Mouse (Mus musculus): ENCODE data around the gene Clec2d. TPM values are rescaled to one million over a fixed set of nuclear protein-coding genes. Genes with fewer than 3 reads are reported as not detected.

Clec2d gene
- total and polyA plus RNA-seq, 2 experiments = 141 to 532 TPM

GRCm38 (mm10) chr6:129215053-129215452 lies 34.6 kb downstream of the Clec2d start:
- Histone ChIP-seq H3K36me3 (ENCODE audit: control insufficient read depth, insufficient read depth, low read length) (peaks cover 2% of the 10 kb centered on the region; the same call in 1 of the 2 replicates), H3K79me2 (ENCODE audit: control insufficient read depth, insufficient read depth, low read length) (peaks cover 8% of the 10 kb centered on the region; the same call in 1 of the 2 replicates), H3K9ac (ENCODE audit: low read depth, low read length) (no peak overlapping the region), H3K4me1 (ENCODE audit: control insufficient read depth, insufficient read depth, low read length) (peaks cover 23% of the 10 kb centered on the region), H3K27ac (replicated peaks; ENCODE audit: insufficient read depth, low read depth, low read length) (peak overlapping the region; percentile 87), H3K4me3 (ENCODE audit: insufficient read depth, low read depth, low read length) (no peak overlapping the region), H3K27me3 (ENCODE audit: control insufficient read depth, insufficient read depth, low read length) (no peaks in the 10 kb centered on the region)
- WGBS = 91% methylated on average over 2 of the region's 2 CpGs
- TF ChIP-seq CTCF (IDR thresholded peaks at IDR 0.05; ENCODE audit: low read depth, low read length) (no peak), POLR2A (IDR thresholded peaks at IDR 0.05; ENCODE audit: extremely low read depth, insufficient read depth, low read length) (no peak)
- DNase-seq (ENCODE audit: extremely low read depth, low read depth, low spot score) = peak; percentile 21

- peak; percentile 69 for DNase-seq (ENCODE audit: extremely low read depth, low read depth, low spot score)
- Histone ChIP-seq H3K4me3 (ENCODE audit: insufficient read depth, low read depth, low read length) (no peak overlapping the region), H3K9ac (ENCODE audit: low read depth, low read length) (no peak overlapping the region; the same call in 1 of the 2 replicates), H3K4me1 (ENCODE audit: control insufficient read depth, insufficient read depth, low read length) (peaks cover 26% of the 10 kb centered on the region), H3K27me3 (ENCODE audit: control insufficient read depth, insufficient read depth, low read length) (no peaks in the 10 kb centered on the region), H3K79me2 (ENCODE audit: control insufficient read depth, insufficient read depth, low read length) (peaks cover 8% of the 10 kb centered on the region; the same call in 1 of the 2 replicates), H3K27ac (replicated peaks; ENCODE audit: insufficient read depth, low read depth, low read length) (peak overlapping the region; percentile 87), H3K36me3 (ENCODE audit: control insufficient read depth, insufficient read depth, low read length) (peaks cover 2% of the 10 kb centered on the region; the same call in 1 of the 2 replicates)
- WGBS = 30% methylated on average over 7 of the region's 7 CpGs
- TF ChIP-seq POLR2A (IDR thresholded peaks at IDR 0.05; ENCODE audit: extremely low read depth, insufficient read depth, low read length) (no peak), CTCF (IDR thresholded peaks at IDR 0.05; ENCODE audit: low read depth, low read length) (no peak)
Observed at GRCm38 (mm10) chr6:129215886-129216637, 35.6 kb downstream of the Clec2d start.

- Histone ChIP-seq H3K4me1 (ENCODE audit: control insufficient read depth, insufficient read depth, low read length) (peaks cover 26% of the 10 kb centered on the region), H3K36me3 (ENCODE audit: control insufficient read depth, insufficient read depth, low read length) (peaks cover 2% of the 10 kb centered on the region; the same call in 1 of the 2 replicates), H3K9ac (ENCODE audit: low read depth, low read length) (no peak overlapping the region), H3K4me3 (ENCODE audit: insufficient read depth, low read depth, low read length) (no peak overlapping the region), H3K27me3 (ENCODE audit: control insufficient read depth, insufficient read depth, low read length) (no peaks in the 10 kb centered on the region), H3K79me2 (ENCODE audit: control insufficient read depth, insufficient read depth, low read length) (peaks cover 8% of the 10 kb centered on the region; the same call in 1 of the 2 replicates), H3K27ac (replicated peaks; ENCODE audit: insufficient read depth, low read depth, low read length) (peak overlapping the region; percentile 28)
- TF ChIP-seq POLR2A (IDR thresholded peaks at IDR 0.05; ENCODE audit: extremely low read depth, insufficient read depth, low read length) (no peak), CTCF (IDR thresholded peaks at IDR 0.05; ENCODE audit: low read depth, low read length) (no peak)
- DNase-seq (ENCODE audit: extremely low read depth, low read depth, low spot score) = peak; percentile 10
- WGBS = 80% methylated on average over 3 of the region's 3 CpGs
Observed at GRCm38 (mm10) chr6:129216721-129217230, 36.4 kb downstream of the Clec2d start.

GRCm38 (mm10) chr6:129218191-129218696 lies 37.8 kb downstream of the Clec2d start:
- Histone ChIP-seq H3K4me1 (ENCODE audit: control insufficient read depth, insufficient read depth, low read length) (peaks cover 31% of the 10 kb centered on the region), H3K27me3 (ENCODE audit: control insufficient read depth, insufficient read depth, low read length) (no peaks in the 10 kb centered on the region), H3K4me3 (ENCODE audit: insufficient read depth, low read depth, low read length) (no peak overlapping the region), H3K9ac (ENCODE audit: low read depth, low read length) (no peak overlapping the region), H3K79me2 (ENCODE audit: control insufficient read depth, insufficient read depth, low read length) (peaks cover 8% of the 10 kb centered on the region; the same call in 1 of the 2 replicates), H3K36me3 (ENCODE audit: control insufficient read depth, insufficient read depth, low read length) (peaks cover 2% of the 10 kb centered on the region; the same call in 1 of the 2 replicates), H3K27ac (replicated peaks; ENCODE audit: insufficient read depth, low read depth, low read length) (0 out of 2 replicates have a peak overlapping the region, but pooled peaks have one; percentile 27)
- peak; percentile 64 for DNase-seq (ENCODE audit: extremely low read depth, low read depth, low spot score)
- 79% methylated on average over 5 of the region's 5 CpGs for WGBS
- TF ChIP-seq POLR2A (IDR thresholded peaks at IDR 0.05; ENCODE audit: extremely low read depth, insufficient read depth, low read length) (no peak), CTCF (IDR thresholded peaks at IDR 0.05; ENCODE audit: low read depth, low read length) (no peak)

GRCm38 (mm10) chr6:129219897-129220517 lies 39.6 kb downstream of the Clec2d start:
- H3K36me3 ChIP-seq (ENCODE audit: control insufficient read depth, insufficient read depth, low read length) = peaks cover 6% of the 10 kb centered on the region
- peaks cover 5% of the 10 kb centered on the region; the same call in 1 of the 2 replicates for H3K79me2 ChIP-seq (ENCODE audit: control insufficient read depth, insufficient read depth, low read length)
- H3K4me1 ChIP-seq (ENCODE audit: control insufficient read depth, insufficient read depth, low read length) = peaks cover 26% of the 10 kb centered on the region
- peak; percentile 44 for DNase-seq (ENCODE audit: extremely low read depth, low read depth, low spot score)
- H3K9ac ChIP-seq (ENCODE audit: low read depth, low read length) = no peak overlapping the region
- no peak overlapping the region for H3K4me3 ChIP-seq (ENCODE audit: insufficient read depth, low read depth, low read length)
- TF ChIP-seq POLR2A (IDR thresholded peaks at IDR 0.05; ENCODE audit: extremely low read depth, insufficient read depth, low read length) = no peak
- TF ChIP-seq CTCF (IDR thresholded peaks at IDR 0.05; ENCODE audit: low read depth, low read length) = no peak
- 54% methylated on average over 3 of the region's 3 CpGs for whole genome bisulfite sequencing
- peak overlapping the region; percentile 31 for H3K27ac ChIP-seq (replicated peaks; ENCODE audit: insufficient read depth, low read depth, low read length)
- H3K27me3 ChIP-seq (ENCODE audit: control insufficient read depth, insufficient read depth, low read length) = no peaks in the 10 kb centered on the region

All from liver, adult 2 months (tissue).